Mouse (Mus musculus): ENCODE measurements around the gene Lag3. TPM values are rescaled to one million over a fixed set of nuclear protein-coding genes. Genes with fewer than 3 reads are reported as not detected.
A peak's percentile ranks its signal among the peaks of the same experiment; 100 is the strongest.

Gene Lag3
- polyA plus RNA-seq, 1 experiment from 2014 or later = 4.0 TPM

DNA sequence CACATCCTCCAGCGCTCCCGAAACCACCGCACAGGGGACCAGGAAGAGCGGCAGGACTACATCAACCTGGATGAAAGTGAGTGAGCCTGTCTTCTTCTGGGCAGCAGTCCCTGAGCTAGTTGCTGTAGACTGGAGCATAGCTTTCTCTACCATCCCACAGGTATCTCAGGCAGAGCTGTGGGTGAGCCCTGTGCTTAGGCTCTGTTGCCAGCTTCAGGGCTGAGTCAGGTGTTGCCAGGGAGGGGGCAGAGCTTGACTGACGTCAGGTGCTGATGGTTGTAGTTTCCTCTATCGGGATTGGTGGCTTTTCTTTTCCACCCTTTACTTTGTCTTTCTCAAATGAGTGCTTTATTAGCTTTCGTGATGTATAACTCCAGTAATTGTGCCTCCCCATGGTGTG, 23.2 kb upstream of the Lag3 start:
- Histone ChIP-seq H3K4me1 (peaks cover 30% of the 10 kb centered on the region), H3K36me3 (peaks cover 59% of the 10 kb centered on the region), H3K27me3 (no peaks in the 10 kb centered on the region), H3K9ac (no peak overlapping the region), H3K27ac (replicated peaks) (no peak overlapping the region), H3K9me3 (replicated peaks) (no peaks in the 10 kb centered on the region), H3K4me2 (replicated peaks) (no peak overlapping the region), H3K4me3 (replicated peaks) (no peak overlapping the region)
- ATAC-seq (ENCODE audit: insufficient number of reproducible peaks, low FRiP score, low TSS enrichment, low read depth) = no peak
- 88% methylated on average over 7 of the region's 7 CpGs for WGBS

DNA sequence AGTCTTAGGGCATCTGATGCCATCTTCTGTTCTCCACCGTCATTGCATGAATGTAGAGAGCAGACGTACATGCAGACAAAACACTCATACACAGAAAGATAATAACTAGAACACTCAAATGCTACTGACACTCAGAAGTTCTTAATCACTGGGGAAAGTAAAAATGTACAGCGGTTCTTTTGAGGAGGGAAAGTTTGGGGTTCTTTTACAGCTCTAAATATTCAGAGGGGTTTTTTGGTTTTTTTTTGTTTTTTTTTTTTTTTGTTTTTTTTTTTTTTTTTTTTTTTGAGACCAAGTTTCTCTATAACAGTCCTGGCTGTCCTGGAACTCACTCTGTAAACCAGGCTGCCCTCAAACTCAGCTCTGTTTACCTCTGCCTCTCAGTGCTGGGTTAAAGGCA, 21.6 kb upstream of the Lag3 start:
- peaks cover 34% of the 10 kb centered on the region for H3K4me1 ChIP-seq
- H3K4me2 ChIP-seq (replicated peaks) = no peak overlapping the region
- H3K9ac ChIP-seq = no peak overlapping the region
- WGBS = 87% methylated on average over 3 of the region's 3 CpGs
- no peak for ATAC-seq (ENCODE audit: insufficient number of reproducible peaks, low FRiP score, low TSS enrichment, low read depth)
- H3K9me3 ChIP-seq (replicated peaks) = no peaks in the 10 kb centered on the region
- H3K27ac ChIP-seq (replicated peaks) = no peak overlapping the region
- H3K36me3 ChIP-seq = peaks cover 46% of the 10 kb centered on the region
- H3K27me3 ChIP-seq = no peaks in the 10 kb centered on the region
- H3K4me3 ChIP-seq (replicated peaks) = no peak overlapping the region

- Histone ChIP-seq H3K27ac (replicated peaks) (peak overlapping the region; percentile 96), H3K4me3 (replicated peaks) (peak overlapping the region; percentile 89), H3K9me3 (replicated peaks) (no peaks in the 10 kb centered on the region), H3K4me1 (peaks cover 34% of the 10 kb centered on the region), H3K4me2 (replicated peaks) (peak overlapping the region; percentile 76), H3K9ac (peak overlapping the region; percentile 91), H3K27me3 (no peaks in the 10 kb centered on the region), H3K36me3 (peaks cover 38% of the 10 kb centered on the region)
- ATAC-seq (ENCODE audit: insufficient number of reproducible peaks, low FRiP score, low TSS enrichment, low read depth) = no peak
- WGBS = 36% methylated on average over 12 of the region's 12 CpGs
Measured at GRCm38 (mm10) chr6:124932314-124932695, 20.8 kb upstream of the Lag3 start.

DNA sequence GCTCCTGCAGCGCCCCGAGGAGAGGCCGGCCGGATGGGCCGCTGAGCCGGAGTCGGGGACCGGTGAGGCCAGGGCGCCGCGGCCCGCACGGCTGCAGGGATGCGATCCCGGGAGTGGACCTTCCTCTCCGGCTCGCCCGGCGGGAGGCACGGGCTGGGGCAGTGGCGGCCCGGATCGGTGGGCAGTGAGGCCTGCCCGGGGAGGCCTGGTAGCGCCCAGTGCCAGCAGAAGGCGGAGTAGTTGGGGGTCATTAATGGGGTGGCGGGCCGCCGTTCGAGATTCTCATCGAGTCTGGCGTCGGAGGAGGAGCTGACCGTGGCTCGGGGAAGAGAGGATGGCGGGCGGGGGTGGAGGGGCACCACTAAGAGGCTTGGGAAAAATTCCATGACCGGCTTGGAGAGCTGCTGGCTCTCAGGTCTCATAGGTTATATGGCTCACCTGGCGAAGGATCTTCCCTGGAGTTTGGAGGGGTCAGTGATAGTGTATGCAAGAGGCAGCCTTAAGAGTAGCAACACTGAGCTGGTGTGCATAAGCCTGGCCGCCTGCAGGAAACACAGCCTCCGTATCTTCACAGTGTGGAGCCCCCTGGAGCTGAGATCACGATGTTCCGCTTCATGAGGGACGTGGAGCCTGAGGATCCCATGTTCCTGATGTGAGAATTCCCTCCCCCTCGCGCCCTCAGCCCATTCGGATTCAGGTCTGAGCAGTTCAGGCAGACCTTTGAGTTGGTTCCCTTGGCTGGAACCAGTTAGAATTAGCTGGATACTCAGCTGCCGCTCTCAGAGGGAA, 20.2 kb upstream of the Lag3 start:
- WGBS = under 1% methylated on average over 48 of the region's 48 CpGs
- Histone ChIP-seq H3K27ac (replicated peaks) (peak overlapping the region; percentile 96), H3K4me3 (replicated peaks) (peak overlapping the region; percentile 89), H3K4me2 (replicated peaks) (peak overlapping the region; percentile 76), H3K36me3 (peaks cover 32% of the 10 kb centered on the region), H3K9ac (peak overlapping the region; percentile 91), H3K27me3 (no peaks in the 10 kb centered on the region), H3K9me3 (replicated peaks) (no peaks in the 10 kb centered on the region), H3K4me1 (peaks cover 34% of the 10 kb centered on the region)
- no peak for ATAC-seq (ENCODE audit: insufficient number of reproducible peaks, low FRiP score, low TSS enrichment, low read depth)

GRCm38 (mm10) chr6:124930754-124931524, 19.4 kb upstream of the Lag3 start, which contains the start of gene Mlf2:
Gene Mlf2, plus strand, starts transcription at chr6:124931386.
- Histone ChIP-seq H3K9me3 (replicated peaks) (no peaks in the 10 kb centered on the region), H3K36me3 (peaks cover 24% of the 10 kb centered on the region), H3K9ac (peak within 1 kb of the TSS; percentile 91), H3K27ac (replicated peaks) (peak within 1 kb of the TSS; percentile 96), H3K4me3 (replicated peaks) (peak within 1 kb of the TSS; percentile 89), H3K4me1 (peaks cover 40% of the 10 kb centered on the region), H3K27me3 (no peaks in the 10 kb centered on the region), H3K4me2 (replicated peaks) (peak within 1 kb of the TSS; percentile 76)
- ATAC-seq (ENCODE audit: insufficient number of reproducible peaks, low FRiP score, low TSS enrichment, low read depth) = peak; percentile 94
- under 1% methylated on average over 62 of the region's 64 CpGs for WGBS

DNA sequence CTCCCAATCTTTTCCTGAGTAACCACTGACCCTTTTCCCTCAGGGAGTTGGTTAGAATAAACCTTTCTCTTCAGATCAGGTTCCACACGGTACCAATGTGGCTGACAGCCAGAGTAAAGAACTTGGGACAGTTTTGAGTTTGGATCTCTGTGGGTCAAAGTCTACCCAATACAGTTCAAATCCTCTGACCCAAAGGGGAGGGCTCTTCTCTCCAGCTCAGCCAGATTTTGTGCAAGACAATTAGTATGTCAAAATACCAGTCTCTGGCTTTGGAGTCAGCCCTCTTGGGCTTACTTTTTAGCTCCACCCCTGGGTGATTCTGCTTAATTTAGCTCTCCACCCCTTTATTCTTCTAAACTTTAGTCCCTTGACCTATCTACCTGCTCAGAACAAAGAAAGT, 18.7 kb upstream of the Lag3 start:
- H3K27me3 ChIP-seq = no peaks in the 10 kb centered on the region
- H3K4me2 ChIP-seq (replicated peaks) = peak overlapping the region; percentile 39
- H3K4me3 ChIP-seq (replicated peaks) = peak overlapping the region; percentile 89
- peaks cover 48% of the 10 kb centered on the region for H3K4me1 ChIP-seq
- H3K9me3 ChIP-seq (replicated peaks) = no peaks in the 10 kb centered on the region
- peak overlapping the region; percentile 93 for H3K27ac ChIP-seq (replicated peaks)
- H3K9ac ChIP-seq = peak overlapping the region; percentile 26; the same call in 1 of the 2 replicates
- ATAC-seq (ENCODE audit: insufficient number of reproducible peaks, low FRiP score, low TSS enrichment, low read depth) = no peak
- WGBS = 13% methylated on average over 1 of the region's 1 CpGs
- peaks cover 17% of the 10 kb centered on the region for H3K36me3 ChIP-seq

- no peak for ATAC-seq (ENCODE audit: insufficient number of reproducible peaks, low FRiP score, low TSS enrichment, low read depth)
- no peaks in the 10 kb centered on the region for H3K36me3 ChIP-seq
- peak overlapping the region; percentile 10; the same call in 1 of the 2 replicates for H3K4me2 ChIP-seq (replicated peaks)
- peak overlapping the region; percentile 68 for H3K27ac ChIP-seq (replicated peaks)
- no peaks in the 10 kb centered on the region for H3K9me3 ChIP-seq (replicated peaks)
- peaks cover 36% of the 10 kb centered on the region for H3K4me1 ChIP-seq
- no peaks in the 10 kb centered on the region for H3K27me3 ChIP-seq
- H3K4me3 ChIP-seq (replicated peaks) = no peak overlapping the region; the same call in 1 of the 2 replicates
- H3K9ac ChIP-seq = no peak overlapping the region
- 29% methylated on average over 5 of the region's 5 CpGs for WGBS
Measured at GRCm38 (mm10) chr6:124925941-124926340, 14.4 kb upstream of the Lag3 start.

DNA sequence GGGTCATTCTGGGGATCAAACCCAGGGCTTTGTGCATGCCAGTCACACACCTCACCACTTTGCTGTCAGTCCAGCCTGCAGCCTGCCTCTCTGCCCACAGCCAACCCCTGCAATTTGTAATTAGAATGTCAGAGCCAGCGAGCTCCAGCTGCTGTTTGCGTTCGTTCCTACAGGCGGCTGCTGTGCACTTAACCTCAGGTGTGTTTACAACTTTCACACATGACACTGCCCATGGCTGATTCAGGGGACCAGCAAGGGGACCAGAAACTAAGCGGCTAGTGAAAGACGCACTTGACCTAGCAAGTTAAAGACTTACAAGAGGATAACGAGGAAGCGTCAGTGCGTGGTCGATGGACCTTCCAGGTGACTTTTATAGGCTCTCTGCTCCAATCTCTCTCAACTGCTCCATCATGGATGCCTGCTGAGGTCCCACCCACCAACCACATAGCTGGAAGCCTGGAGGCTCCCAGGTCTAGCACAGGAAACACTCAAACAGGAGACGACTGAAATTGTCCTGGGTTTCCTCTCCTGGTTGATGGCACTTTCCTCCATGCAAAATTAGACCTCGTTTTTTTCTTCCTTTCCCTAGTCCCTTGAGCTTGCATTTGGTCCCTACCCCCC, 13.8 kb upstream of the Lag3 start:
- H3K4me3 ChIP-seq (replicated peaks) = no peak overlapping the region; the same call in 1 of the 2 replicates
- WGBS = 33% methylated on average over 12 of the region's 12 CpGs
- no peaks in the 10 kb centered on the region for H3K27me3 ChIP-seq
- ATAC-seq (ENCODE audit: insufficient number of reproducible peaks, low FRiP score, low TSS enrichment, low read depth) = no peak
- peak overlapping the region; percentile 68 for H3K27ac ChIP-seq (replicated peaks)
- no peaks in the 10 kb centered on the region for H3K9me3 ChIP-seq (replicated peaks)
- no peaks in the 10 kb centered on the region for H3K36me3 ChIP-seq
- peaks cover 39% of the 10 kb centered on the region for H3K4me1 ChIP-seq
- peak overlapping the region; percentile 10 for H3K4me2 ChIP-seq (replicated peaks)
- H3K9ac ChIP-seq = no peak overlapping the region

- ATAC-seq (ENCODE audit: insufficient number of reproducible peaks, low FRiP score, low TSS enrichment, low read depth) = no peak
- Histone ChIP-seq H3K4me2 (replicated peaks) (no peak overlapping the region), H3K4me1 (peaks cover 47% of the 10 kb centered on the region), H3K9me3 (replicated peaks) (no peaks in the 10 kb centered on the region), H3K9ac (no peak overlapping the region), H3K4me3 (replicated peaks) (no peak overlapping the region), H3K36me3 (no peaks in the 10 kb centered on the region), H3K27me3 (no peaks in the 10 kb centered on the region), H3K27ac (replicated peaks) (peak overlapping the region; percentile 100)
- WGBS = 62% methylated on average over 4 of the region's 4 CpGs
Measured at GRCm38 (mm10) chr6:124921539-124921938, 10.0 kb upstream of the Lag3 start.

- H3K27ac ChIP-seq (replicated peaks) = peak overlapping the region; percentile 100
- H3K4me3 ChIP-seq (replicated peaks) = peak overlapping the region; percentile 89
- WGBS = 28% methylated on average over 9 of the region's 9 CpGs
- peak overlapping the region; percentile 89 for H3K4me2 ChIP-seq (replicated peaks)
- no peak overlapping the region for H3K9ac ChIP-seq
- no peaks in the 10 kb centered on the region; the same call in 1 of the 2 replicates for H3K36me3 ChIP-seq
- no peaks in the 10 kb centered on the region for H3K27me3 ChIP-seq
- ATAC-seq (ENCODE audit: insufficient number of reproducible peaks, low FRiP score, low TSS enrichment, low read depth) = no peak
- H3K4me1 ChIP-seq = peaks cover 47% of the 10 kb centered on the region
- no peaks in the 10 kb centered on the region for H3K9me3 ChIP-seq (replicated peaks)
Measured at GRCm38 (mm10) chr6:124920318-124921085, 9.0 kb upstream of the Lag3 start.
